Mouse (Mus musculus): Measurements from ENCODE around the gene Tnip3. TPM values are rescaled to one million over a fixed set of nuclear protein-coding genes. Genes with fewer than 3 reads are reported as not detected.

Tnip3 gene
- polyA plus RNA-seq, 1 experiment from 2014 or later = not detected

GRCm38 (mm10) chr6:65672131-65673031 is 147.3 kb downstream of the Tnip3 start:
- Histone ChIP-seq H3K4me1 (peaks cover 40% of the 10 kb centered on the region), H3K27ac (peak overlapping the region; percentile 88), H3K4me3 (peak overlapping the region; percentile 74), H3K36me3 (replicated peaks) (no peaks in the 10 kb centered on the region), H3K27me3 (ENCODE audit: poor library complexity, severe bottlenecking) (peaks cover 49% of the 10 kb centered on the region), H3K9me3 (no peaks in the 10 kb centered on the region)
- DNase-seq (ENCODE audit: extremely low spot score, low spot score) = peak; percentile 61
- WGBS = under 1% methylated on average over 57 of the region's 57 CpGs

Other genes starting within 250 kb of the Tnip3 start
- 5.2 and 9.6 TPM in 2 replicates for gene C130060K24Rik, start 144.2 kb upstream of the Tnip3 start, polyA plus RNA-seq (2016; fragmentation: Nextera tagmentation; extraction: Ambion mirVana)
- gene Ndnf, start 146.3 kb downstream of the Tnip3 start, polyA plus RNA-seq (2016; fragmentation: Nextera tagmentation; extraction: Ambion mirVana) = 4.3 and 6.3 TPM in 2 replicates

Measured in forebrain, embryonic 10.5 days (tissue).